ENCODE assay signal across 8 mouse cellular contexts in genomic region chr8:70374318-70374927, GRCm38 (mm10). TPM values are rescaled to one million over a fixed set of nuclear protein-coding genes. Genes with fewer than 3 reads are reported as not detected.
DNase-seq lines count a peak whose midpoint lies in the region; ATAC-seq and TF ChIP-seq lines count a peak whose summit lies in the region.

No protein-coding gene starts in this region.

- peak overlapping the region; percentile 42 for H3K4me2 ChIP-seq in forebrain, embryonic 14.5 days (ENCODE audit: low read length)
- peak overlapping the region; percentile 60 for H3K4me2 ChIP-seq in limb, embryonic 12.5 days
- peak overlapping the region; percentile 51 for H3K4me2 ChIP-seq in midbrain, embryonic 12.5 days (replicated peaks)

- peak overlapping the region; percentile 25 for H3K4me3 ChIP-seq in forebrain, embryonic 14.5 days (ENCODE audit: low read depth, low read length)
- peak overlapping the region; percentile 43 for H3K4me3 ChIP-seq in limb, embryonic 12.5 days (replicated peaks)
- peak overlapping the region; percentile 33 for H3K4me3 ChIP-seq in midbrain, embryonic 12.5 days

- POLR2A ChIA-PET in Patski (lab: Charles Lee): interaction anchor here (0.9 to 1.7 kb wide), 2 partner anchors 22 to 132 kb away, joined by 5 to 6 read pairs; partner anchors contain the start of genes Rex1bd and Upf1

- WGBS in forebrain, embryonic 14.5 days: under 1% methylated on average over 46 of the region's 53 CpGs
- WGBS in limb, embryonic 12.5 days: under 1% methylated on average over 53 of the region's 53 CpGs
- WGBS in midbrain, embryonic 12.5 days: 2% methylated on average over 52 of the region's 53 CpGs

- no peak overlapping the region for H3K27ac ChIP-seq in forebrain, embryonic 14.5 days (ENCODE audit: low read depth, low read length)
- no peak overlapping the region for H3K27ac ChIP-seq in limb, embryonic 12.5 days
- no peak overlapping the region for H3K27ac ChIP-seq in midbrain, embryonic 12.5 days (replicated peaks)

- no peak overlapping the region for H3K9ac ChIP-seq in forebrain, embryonic 14.5 days (ENCODE audit: low read length)
- peak overlapping the region; percentile 45; the same call in 1 of the 2 replicates for H3K9ac ChIP-seq in limb, embryonic 12.5 days (replicated peaks)
- H3K9ac ChIP-seq in midbrain, embryonic 12.5 days (replicated peaks): no peak overlapping the region; the same call in 1 of the 2 replicates

- H3K36me3 ChIP-seq in forebrain, embryonic 14.5 days (ENCODE audit: control insufficient read depth, insufficient read depth, low read length): no peaks in the 10 kb centered on the region
- no peaks in the 10 kb centered on the region for H3K36me3 ChIP-seq in limb, embryonic 12.5 days
- H3K36me3 ChIP-seq in midbrain, embryonic 12.5 days: no peaks in the 10 kb centered on the region

- CTCF ChIA-PET in Patski (lab: Charles Lee): no interaction called here

- no peaks in the 10 kb centered on the region for H3K27me3 ChIP-seq in Patski
- peaks cover 70% of the 10 kb centered on the region for H3K27me3 ChIP-seq in forebrain, embryonic 14.5 days (replicated peaks; ENCODE audit: control insufficient read depth, insufficient read depth, low read length)
- H3K27me3 ChIP-seq in limb, embryonic 12.5 days: peaks cover 86% of the 10 kb centered on the region
- H3K27me3 ChIP-seq in midbrain, embryonic 12.5 days: peaks cover 90% of the 10 kb centered on the region

- no peak for DNase-seq in Patski (ENCODE audit: low read depth, low spot score)
- DNase-seq in cerebellum, adult 11-12 months: peak; percentile 94
- DNase-seq in forebrain, embryonic 14.5 days (ENCODE audit: low spot score): peak; percentile 49
- DNase-seq in heart, postnatal 4 days: peak; percentile 79
- DNase-seq in spleen, postnatal 36 days (ENCODE audit: low spot score in 2 of 2): peak; percentile 63 to 76
- no peak for DNase-seq in frontal cortex, postnatal 14 days (ENCODE audit: low spot score in 2 of 2)

- H3K4me1 ChIP-seq in forebrain, embryonic 14.5 days (ENCODE audit: control insufficient read depth, insufficient read depth, low read length): peaks cover 5% of the 10 kb centered on the region; the same call in 1 of the 2 replicates
- H3K4me1 ChIP-seq in limb, embryonic 12.5 days (replicated peaks): peaks cover 50% of the 10 kb centered on the region
- peaks cover 17% of the 10 kb centered on the region for H3K4me1 ChIP-seq in midbrain, embryonic 12.5 days

- TF ChIP-seq CTCF in Patski (IDR thresholded peaks at IDR 0.05): no peak

- in situ Hi-C loops in Patski (cut with MboI; ENCODE audit: low pct_unique_long_range_greater_than_20kb): loop anchor here (10.0 kb wide), 1 partner anchor 1840 kb away; the partner anchor contains the start of genes Cib3, Fam32a and Gm11034

- peak; percentile 34 for ATAC-seq in Patski
- ATAC-seq in forebrain, embryonic 14.5 days: peak; percentile 69
- ATAC-seq in limb, embryonic 12.5 days (ENCODE audit: insufficient number of reproducible peaks, insufficient read depth, low FRiP score, low TSS enrichment, low read depth): peak; percentile 11; the same call in 1 of the 2 replicates
- peak; percentile 58 for ATAC-seq in midbrain, embryonic 12.5 days (ENCODE audit: low FRiP score, low read depth)

- no peaks in the 10 kb centered on the region for H3K9me3 ChIP-seq in forebrain, embryonic 14.5 days (replicated peaks; ENCODE audit: control insufficient read depth, low read length)
- H3K9me3 ChIP-seq in limb, embryonic 12.5 days: no peaks in the 10 kb centered on the region
- H3K9me3 ChIP-seq in midbrain, embryonic 12.5 days: no peaks in the 10 kb centered on the region

RNA-seq across cellular contexts. Expression of gene Comp, which starts 1.1 kb away (rescaled TPM):
- polyA plus RNA-seq in Patski (2021): 0.36 TPM
- polyA plus RNA-seq in forebrain, embryonic 14.5 days (2014; fragmentation: Nextera tagmentation; extraction: Ambion mirVana): 0.48 TPM in 1 of 2 replicates, not detected in the other
- total RNA-seq in heart, postnatal 4 days (2021): 1 to 10 TPM; 2.5 to 2.6 TPM
- 2.8 and 5.8 TPM in 2 replicates for polyA plus RNA-seq in limb, embryonic 12.5 days (2016; fragmentation: Nextera tagmentation; extraction: Ambion mirVana)
- polyA plus RNA-seq in midbrain, embryonic 12.5 days (2016; fragmentation: Nextera tagmentation; extraction: Ambion mirVana): 0.23 TPM in 1 of 2 replicates, not detected in the other

RNA-seq across cellular contexts. Expression of gene Upf1, which starts 21.3 kb away (rescaled TPM):
- polyA plus RNA-seq in Patski (2021): 44.5 TPM
- 11.8 and 14.0 TPM in 2 replicates for polyA plus RNA-seq in forebrain, embryonic 14.5 days (2014; fragmentation: Nextera tagmentation; extraction: Ambion mirVana)
- total RNA-seq in heart, postnatal 4 days (2021): 10 to 100 TPM; 44.1 to 45.9 TPM
- 32.5 and 34.3 TPM in 2 replicates for polyA plus RNA-seq in limb, embryonic 12.5 days (2016; fragmentation: Nextera tagmentation; extraction: Ambion mirVana)
- 32.8 and 38.0 TPM in 2 replicates for polyA plus RNA-seq in midbrain, embryonic 12.5 days (2016; fragmentation: Nextera tagmentation; extraction: Ambion mirVana)

RNA-seq across cellular contexts. Expression of gene Gdf1, which starts 44.8 kb away (rescaled TPM):
- 1.1 TPM for polyA plus RNA-seq in Patski (2021)
- polyA plus RNA-seq in forebrain, embryonic 14.5 days (2014; fragmentation: Nextera tagmentation; extraction: Ambion mirVana): 2.1 and 4.2 TPM in 2 replicates
- under 1 TPM in 1 of 2 experiments, not detected in 1; 0.60 TPM for total RNA-seq in heart, postnatal 4 days (2021)
- polyA plus RNA-seq in limb, embryonic 12.5 days (2016; fragmentation: Nextera tagmentation; extraction: Ambion mirVana): 3.7 and 4.2 TPM in 2 replicates
- 3.7 and 4.5 TPM in 2 replicates for polyA plus RNA-seq in midbrain, embryonic 12.5 days (2016; fragmentation: Nextera tagmentation; extraction: Ambion mirVana)

RNA-seq across cellular contexts. Expression of gene Cers1, which starts 58.8 kb away (rescaled TPM):
- 2.5 TPM for polyA plus RNA-seq in Patski (2021)
- 20.8 and 27.6 TPM in 2 replicates for polyA plus RNA-seq in forebrain, embryonic 14.5 days (2014; fragmentation: Nextera tagmentation; extraction: Ambion mirVana)
- total RNA-seq in heart, postnatal 4 days (2021): under 1 TPM; 0.43 to 0.56 TPM
- polyA plus RNA-seq in limb, embryonic 12.5 days (2016; fragmentation: Nextera tagmentation; extraction: Ambion mirVana): 7.9 and 8.8 TPM in 2 replicates
- 15.3 and 17.1 TPM in 2 replicates for polyA plus RNA-seq in midbrain, embryonic 12.5 days (2016; fragmentation: Nextera tagmentation; extraction: Ambion mirVana)

Comparison
In these comparisons a context has a peak if more than half of its experiments do, and no peak if none do; other contexts are left out.
1. ATAC-seq: peak in every context shown above with its lines; median percentile 69 in forebrain, embryonic 14.5 days; 58 in midbrain, embryonic 12.5 days; 34 in Patski; 11 in limb, embryonic 12.5 days.
2. DNase-seq: peak in cerebellum, adult 11-12 months (single experiment), forebrain, embryonic 14.5 days (single experiment), heart, postnatal 4 days (single experiment) and spleen, postnatal 36 days (2 of 2); none in Patski (single experiment) and frontal cortex, postnatal 14 days (0 of 2).
3. Peak in every context shown above with its lines, with median percentiles within 50 percentile points of each other: H3K4me2 ChIP-seq and H3K4me3 ChIP-seq.